Mouse (Mus musculus) liver, postnatal 0 days (tissue): ENCODE measurements around the gene Ilf3.

ENCODE experiments used
- CTCF ChIP-seq: sonication (generic); IDR thresholded peaks from 2 replicates; pipeline ENCODE4 v1.5.1; 2016; ENCODE audit warnings: antibody characterized with exemption, low read depth
- EP300 ChIP-seq: IDR thresholded peaks from 2 replicates; pipeline ENCODE4 v1.6.1; 2016; ENCODE audit warnings: antibody characterized with exemption, low read depth, mild to moderate bottlenecking

- TF ChIP-seq CTCF (no peak), EP300 (no peak)
These were observed 13.2 kb downstream of the Ilf3 start for GRCm38 (mm10) chr9:21380868-21381267.
